Mouse (Mus musculus): ENCODE measurements around the gene Gm45234. TPM values are rescaled to one million over a fixed set of nuclear protein-coding genes. Genes with fewer than 3 reads are reported as not detected.

Gm45234 gene
- polyA plus RNA-seq, 1 experiment = not detected

- no peaks in the 10 kb centered on the region for H3K27me3 ChIP-seq (ENCODE audit: control insufficient read depth, insufficient read depth, low read length)
- H3K27ac ChIP-seq (ENCODE audit: insufficient read depth, low read length) = peak overlapping the region; percentile 56
- H3K4me1 ChIP-seq (ENCODE audit: control insufficient read depth, insufficient read depth, low read length) = peaks cover 24% of the 10 kb centered on the region
- no peak for DNase-seq
- 80% methylated on average over 15 of the region's 15 CpGs for WGBS
- no peak overlapping the region for H3K4me3 ChIP-seq (replicated peaks; ENCODE audit: insufficient read depth, low read depth, low read length)
- TF ChIP-seq CTCF (IDR thresholded peaks at IDR 0.05; ENCODE audit: borderline replicate concordance, insufficient read depth, low read depth, low read length) (no peak), POLR2A (IDR thresholded peaks at IDR 0.05; ENCODE audit: borderline replicate concordance, insufficient read depth, low read length) (no peak)
These were observed 62.4 kb downstream of the Gm45234 start for GRCm38 (mm10) chr6:124693243-124693981.

- 93% methylated on average over 3 of the region's 3 CpGs for WGBS
- Histone ChIP-seq H3K4me1 (ENCODE audit: control insufficient read depth, insufficient read depth, low read length) (peaks cover 18% of the 10 kb centered on the region), H3K27me3 (ENCODE audit: control insufficient read depth, insufficient read depth, low read length) (no peaks in the 10 kb centered on the region), H3K4me3 (replicated peaks; ENCODE audit: insufficient read depth, low read depth, low read length) (no peak overlapping the region), H3K27ac (ENCODE audit: insufficient read depth, low read length) (no peak overlapping the region)
- DNase-seq = no peak
- TF ChIP-seq CTCF (IDR thresholded peaks at IDR 0.05; ENCODE audit: borderline replicate concordance, insufficient read depth, low read depth, low read length) (no peak), POLR2A (IDR thresholded peaks at IDR 0.05; ENCODE audit: borderline replicate concordance, insufficient read depth, low read length) (no peak)
These were observed 65.3 kb downstream of the Gm45234 start for GRCm38 (mm10) chr6:124690517-124690916.

Other genes starting within 250 kb of the Gm45234 start
- 0.47 and 0.59 TPM in 2 replicates for gene C1ra, start 243.6 kb downstream of the Gm45234 start, polyA plus RNA-seq (2012; rRNA removed)
- 1.2 and 1.3 TPM in 2 replicates for gene C1s1, start 213.7 kb downstream of the Gm45234 start, polyA plus RNA-seq (2012; rRNA removed)
- not detected in 2 replicates for gene C1rb, start 185.7 kb downstream of the Gm45234 start, polyA plus RNA-seq (2012; rRNA removed)
- 0.17 and 0.18 TPM in 2 replicates for gene C1s2, start 119.9 kb downstream of the Gm45234 start, polyA plus RNA-seq (2012; rRNA removed)
- gene Lpcat3, start 93.0 kb downstream of the Gm45234 start, polyA plus RNA-seq (2012; rRNA removed) = 56.4 and 60.0 TPM in 2 replicates
- gene Emg1, start 43.8 kb downstream of the Gm45234 start, polyA plus RNA-seq (2012; rRNA removed) = 93.3 and 101 TPM in 2 replicates
- 114 and 115 TPM in 2 replicates for gene Phb2, start 43.7 kb downstream of the Gm45234 start, polyA plus RNA-seq (2012; rRNA removed)
- gene Ptpn6, start 17.3 kb downstream of the Gm45234 start, polyA plus RNA-seq (2012; rRNA removed) = 2.2 and 2.4 TPM in 2 replicates
- 320 and 329 TPM in 2 replicates for gene Grcc10, start 14.6 kb downstream of the Gm45234 start, polyA plus RNA-seq (2012; rRNA removed)
- gene Atn1, start 503 bp upstream of the Gm45234 start, polyA plus RNA-seq (2012; rRNA removed) = 83.5 and 90.3 TPM in 2 replicates
- 888 and 918 TPM in 2 replicates for gene Eno2, start 13.7 kb upstream of the Gm45234 start, polyA plus RNA-seq (2012; rRNA removed)
- 4.9 and 6.7 TPM in 2 replicates for gene Lrrc23, start 23.7 kb upstream of the Gm45234 start, polyA plus RNA-seq (2012; rRNA removed)
- 12.1 and 13.8 TPM in 2 replicates for gene Spsb2, start 52.6 kb upstream of the Gm45234 start, polyA plus RNA-seq (2012; rRNA removed)
- 1,162 and 1,205 TPM in 2 replicates for gene Tpi1, start 58.3 kb upstream of the Gm45234 start, polyA plus RNA-seq (2012; rRNA removed)
- gene Usp5, start 73.5 kb upstream of the Gm45234 start, polyA plus RNA-seq (2012; rRNA removed) = 155 and 159 TPM in 2 replicates
- gene Cdca3, start 73.5 kb upstream of the Gm45234 start, polyA plus RNA-seq (2012; rRNA removed) = 1.3 and 1.4 TPM in 2 replicates
- gene Gnb3, start 84.3 kb upstream of the Gm45234 start, polyA plus RNA-seq (2012; rRNA removed) = 0.84 and 1.3 TPM in 2 replicates
- gene P3h3, start 101.7 kb upstream of the Gm45234 start, polyA plus RNA-seq (2012; rRNA removed) = 106 and 112 TPM in 2 replicates
- 177 and 183 TPM in 2 replicates for gene Gpr162, start 108.0 kb upstream of the Gm45234 start, polyA plus RNA-seq (2012; rRNA removed)
- gene Cd4, start 132.2 kb upstream of the Gm45234 start, polyA plus RNA-seq (2012; rRNA removed) = 0.05 and 0.26 TPM in 2 replicates
- 1.5 TPM in 2 replicates for gene Lag3, start 155.7 kb upstream of the Gm45234 start, polyA plus RNA-seq (2012; rRNA removed)
- 958 and 983 TPM in 2 replicates for gene Ptms, start 164.1 kb upstream of the Gm45234 start, polyA plus RNA-seq (2012; rRNA removed)
- gene Mlf2, start 175.4 kb upstream of the Gm45234 start, polyA plus RNA-seq (2012; rRNA removed) = 669 and 677 TPM in 2 replicates
- 276 and 289 TPM in 2 replicates for gene Cops7a, start 209.5 kb upstream of the Gm45234 start, polyA plus RNA-seq (2012; rRNA removed)
- 104 and 109 TPM in 2 replicates for gene Pianp, start 240.7 kb upstream of the Gm45234 start, polyA plus RNA-seq (2012; rRNA removed)